Mouse (Mus musculus) kidney, postnatal 25 days (tissue): Measurements from ENCODE around the gene Pcolce2.

ENCODE experiments used
- DNase-seq, 2 experiments: peaks; one replicate each; pipeline ENCODE4 v3.0.0; 2021; ENCODE audit warnings: mixed read lengths in 2 of 2

Gene Pcolce2

DNA sequence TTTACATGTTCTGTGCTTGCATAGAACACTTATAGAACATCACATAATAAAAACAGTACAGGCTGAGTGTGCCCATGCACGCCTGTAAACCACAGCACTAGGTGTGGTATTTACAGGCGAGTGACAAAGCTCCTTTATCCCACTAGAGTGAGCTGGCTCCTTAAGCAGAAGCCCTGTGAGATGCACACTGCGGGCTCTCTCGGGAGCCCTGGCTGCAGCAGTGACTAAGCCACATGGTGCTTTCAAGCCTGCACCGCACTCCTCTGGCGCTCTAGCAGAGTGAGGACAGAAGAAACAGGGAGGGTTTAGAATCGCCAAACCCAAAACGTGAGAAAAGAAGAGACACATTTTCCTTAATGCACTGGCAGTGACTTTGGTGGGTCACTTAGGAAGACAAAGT, 75.2 kb downstream of the Pcolce2 start:
- no peak for DNase-seq

DNA sequence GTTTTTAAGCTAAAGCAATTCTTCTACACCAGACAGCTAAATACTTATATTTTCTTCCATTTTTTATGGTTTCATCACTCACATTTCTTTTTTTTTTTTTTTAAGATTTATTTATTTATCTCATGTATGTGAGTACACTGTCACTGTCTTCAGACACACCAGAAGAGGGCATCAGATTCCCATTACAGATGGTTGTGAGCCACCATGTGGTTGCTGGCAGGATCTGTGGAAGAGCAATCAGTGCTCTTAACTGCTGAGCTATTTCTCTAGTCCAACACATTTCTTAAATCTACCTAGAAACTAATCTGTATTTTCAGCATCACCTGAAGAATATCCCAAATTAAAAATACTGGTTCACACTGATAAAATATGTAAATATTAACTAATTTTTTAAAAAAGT, 98.8 kb downstream of the Pcolce2 start:
- no peak for DNase-seq

DNA sequence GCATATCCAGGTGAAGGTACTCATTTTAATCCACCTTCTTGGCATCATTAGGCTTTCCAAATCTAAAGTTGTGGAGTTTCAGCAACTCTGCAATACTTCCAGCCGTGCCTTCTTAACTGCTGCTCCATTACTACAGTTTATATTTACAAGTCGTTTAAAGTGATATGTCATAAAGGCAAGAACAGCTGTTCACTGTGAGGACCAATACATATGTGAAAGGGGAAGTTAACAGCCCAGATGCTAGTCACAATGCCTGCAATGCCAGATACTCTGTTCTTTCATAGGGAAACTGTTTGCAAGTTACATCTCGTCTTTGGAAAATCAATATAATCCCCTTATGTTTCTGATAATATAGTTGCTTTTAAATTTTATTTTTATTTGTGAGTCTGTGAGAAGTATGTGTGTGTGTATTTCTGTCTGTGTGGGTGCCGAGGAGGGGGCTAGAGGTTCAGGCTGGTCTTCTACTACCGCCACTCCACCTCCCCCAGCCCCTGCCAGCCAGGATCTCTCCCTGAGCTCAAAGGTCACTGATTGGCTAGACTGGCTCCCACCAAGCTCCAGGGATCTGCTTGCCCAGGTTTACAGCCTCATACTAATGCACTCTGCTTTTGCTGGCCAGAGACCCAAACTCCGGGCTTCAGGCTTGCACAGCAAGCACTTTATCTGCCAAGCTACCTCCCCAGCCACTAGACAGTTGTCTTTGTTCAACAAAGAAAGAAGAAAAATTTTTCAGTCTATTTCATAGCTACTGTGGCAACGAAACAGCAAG, 107.6 kb downstream of the Pcolce2 start:
- peak; percentile 40 to 59 for DNase-seq

DNA sequence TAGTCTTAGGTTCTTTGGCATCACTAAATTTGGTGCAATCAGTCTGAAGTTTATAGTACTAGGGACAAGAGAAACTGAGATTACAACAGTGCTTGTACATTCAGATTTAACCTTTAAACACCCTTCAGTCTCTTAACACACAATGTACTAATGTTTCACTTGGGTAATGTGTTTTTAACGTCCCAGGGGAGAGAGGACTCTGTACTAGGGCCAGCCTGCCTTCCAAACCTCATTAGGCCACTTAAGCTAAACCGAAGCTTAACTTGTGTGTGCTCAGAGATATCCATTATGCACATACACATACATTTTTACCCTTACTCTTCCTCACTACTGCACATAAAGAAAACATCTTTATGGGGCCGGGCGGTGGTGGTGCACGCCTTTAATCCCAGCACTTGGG, 109.9 kb downstream of the Pcolce2 start:
- peak in 1 of 2 experiments; percentile 51 for DNase-seq
